Mouse (Mus musculus): ENCODE measurements around the gene Gpd2. TPM values are rescaled to one million over a fixed set of nuclear protein-coding genes. Genes with fewer than 3 reads are reported as not detected.

Gene Gpd2
- polyA plus RNA-seq, 1 experiment from 2014 or later: 21.8 TPM

GRCm38 (mm10) chr2:57333481-57333880 is 96.0 kb downstream of the Gpd2 start:
- DNase-seq (ENCODE audit: low spot score) (no peak), ATAC-seq (replicated peaks; ENCODE audit: low FRiP score, low TSS enrichment, low read depth) (no peak)
- WGBS: 89% methylated on average over 6 of the region's 6 CpGs
- Histone ChIP-seq H3K9ac (ENCODE audit: low read length) (no peak overlapping the region), H3K27ac (ENCODE audit: low read depth) (no peak overlapping the region), H3K4me2 (ENCODE audit: low read length) (no peak overlapping the region), H3K4me3 (ENCODE audit: low read depth, low read length) (no peak overlapping the region), H3K27me3 (replicated peaks; ENCODE audit: control insufficient read depth, insufficient read depth, low read length) (no peaks in the 10 kb centered on the region), H3K36me3 (ENCODE audit: control insufficient read depth, insufficient read depth, low read length) (no peaks in the 10 kb centered on the region), H3K9me3 (ENCODE audit: control insufficient read depth, low read length) (no peaks in the 10 kb centered on the region), H3K4me1 (replicated peaks; ENCODE audit: control insufficient read depth, insufficient read depth, low read length) (no peaks in the 10 kb centered on the region)

- Histone ChIP-seq H3K27ac (ENCODE audit: low read depth) (no peak overlapping the region), H3K9me3 (ENCODE audit: control insufficient read depth, low read length) (no peaks in the 10 kb centered on the region), H3K4me1 (replicated peaks; ENCODE audit: control insufficient read depth, insufficient read depth, low read length) (no peaks in the 10 kb centered on the region), H3K4me3 (ENCODE audit: low read depth, low read length) (no peak overlapping the region), H3K4me2 (ENCODE audit: low read length) (no peak overlapping the region), H3K9ac (ENCODE audit: low read length) (no peak overlapping the region), H3K27me3 (replicated peaks; ENCODE audit: control insufficient read depth, insufficient read depth, low read length) (no peaks in the 10 kb centered on the region), H3K36me3 (ENCODE audit: control insufficient read depth, insufficient read depth, low read length) (no peaks in the 10 kb centered on the region)
- ATAC-seq (replicated peaks; ENCODE audit: low FRiP score, low TSS enrichment, low read depth) (no peak), DNase-seq (ENCODE audit: low spot score) (no peak)
- WGBS: 89% methylated on average over 15 of the region's 15 CpGs
Observed at GRCm38 (mm10) chr2:57335397-57335796, 98.0 kb downstream of the Gpd2 start.

GRCm38 (mm10) chr2:57338779-57339178 is 101.3 kb downstream of the Gpd2 start:
- ATAC-seq (replicated peaks; ENCODE audit: low FRiP score, low TSS enrichment, low read depth) (no peak), DNase-seq (ENCODE audit: low spot score) (no peak)
- Histone ChIP-seq H3K4me1 (replicated peaks; ENCODE audit: control insufficient read depth, insufficient read depth, low read length) (0 out of 2 replicates have a peak, but pooled peaks cover 5% of the 10 kb centered on the region), H3K9ac (ENCODE audit: low read length) (no peak overlapping the region), H3K9me3 (ENCODE audit: control insufficient read depth, low read length) (no peaks in the 10 kb centered on the region), H3K27me3 (replicated peaks; ENCODE audit: control insufficient read depth, insufficient read depth, low read length) (no peaks in the 10 kb centered on the region), H3K4me2 (ENCODE audit: low read length) (no peak overlapping the region), H3K27ac (ENCODE audit: low read depth) (no peak overlapping the region), H3K4me3 (ENCODE audit: low read depth, low read length) (no peak overlapping the region), H3K36me3 (ENCODE audit: control insufficient read depth, insufficient read depth, low read length) (no peaks in the 10 kb centered on the region)
- WGBS: 97% methylated on average over 16 of the region's 16 CpGs

- H3K9ac ChIP-seq (ENCODE audit: low read length): no peak overlapping the region
- no peak overlapping the region for H3K4me3 ChIP-seq (ENCODE audit: low read depth, low read length)
- 0 out of 2 replicates have a peak, but pooled peaks cover 5% of the 10 kb centered on the region for H3K4me1 ChIP-seq (replicated peaks; ENCODE audit: control insufficient read depth, insufficient read depth, low read length)
- H3K27me3 ChIP-seq (replicated peaks; ENCODE audit: control insufficient read depth, insufficient read depth, low read length): no peaks in the 10 kb centered on the region
- no peak overlapping the region for H3K27ac ChIP-seq (ENCODE audit: low read depth)
- H3K4me2 ChIP-seq (ENCODE audit: low read length): no peak overlapping the region
- no peaks in the 10 kb centered on the region for H3K36me3 ChIP-seq (ENCODE audit: control insufficient read depth, insufficient read depth, low read length)
- H3K9me3 ChIP-seq (ENCODE audit: control insufficient read depth, low read length): no peaks in the 10 kb centered on the region
- no peak for ATAC-seq (replicated peaks; ENCODE audit: low FRiP score, low TSS enrichment, low read depth)
- 14% methylated on average over 1 of the region's 1 CpGs for WGBS
- no peak for DNase-seq (ENCODE audit: low spot score)
Observed at GRCm38 (mm10) chr2:57342910-57343309, 105.5 kb downstream of the Gpd2 start.

GRCm38 (mm10) chr2:57350615-57351014 is 113.2 kb downstream of the Gpd2 start:
- Histone ChIP-seq H3K4me1 (replicated peaks; ENCODE audit: control insufficient read depth, insufficient read depth, low read length) (no peaks in the 10 kb centered on the region), H3K9ac (ENCODE audit: low read length) (no peak overlapping the region), H3K36me3 (ENCODE audit: control insufficient read depth, insufficient read depth, low read length) (no peaks in the 10 kb centered on the region), H3K27ac (ENCODE audit: low read depth) (no peak overlapping the region), H3K9me3 (ENCODE audit: control insufficient read depth, low read length) (no peaks in the 10 kb centered on the region), H3K27me3 (replicated peaks; ENCODE audit: control insufficient read depth, insufficient read depth, low read length) (no peaks in the 10 kb centered on the region), H3K4me3 (ENCODE audit: low read depth, low read length) (no peak overlapping the region), H3K4me2 (ENCODE audit: low read length) (no peak overlapping the region)
- DNase-seq (ENCODE audit: low spot score) (no peak), ATAC-seq (replicated peaks; ENCODE audit: low FRiP score, low TSS enrichment, low read depth) (no peak)
- WGBS: 53% methylated on average over 9 of the region's 9 CpGs

GRCm38 (mm10) chr2:57353722-57354432 is 116.4 kb downstream of the Gpd2 start:
- H3K4me2 ChIP-seq (ENCODE audit: low read length): no peak overlapping the region
- no peaks in the 10 kb centered on the region for H3K27me3 ChIP-seq (replicated peaks; ENCODE audit: control insufficient read depth, insufficient read depth, low read length)
- ATAC-seq (replicated peaks; ENCODE audit: low FRiP score, low TSS enrichment, low read depth): no peak
- H3K36me3 ChIP-seq (ENCODE audit: control insufficient read depth, insufficient read depth, low read length): no peaks in the 10 kb centered on the region
- no peaks in the 10 kb centered on the region for H3K4me1 ChIP-seq (replicated peaks; ENCODE audit: control insufficient read depth, insufficient read depth, low read length)
- H3K9ac ChIP-seq (ENCODE audit: low read length): no peak overlapping the region
- 76% methylated on average over 9 of the region's 9 CpGs for WGBS
- no peak overlapping the region for H3K27ac ChIP-seq (ENCODE audit: low read depth)
- H3K4me3 ChIP-seq (ENCODE audit: low read depth, low read length): no peak overlapping the region
- H3K9me3 ChIP-seq (ENCODE audit: control insufficient read depth, low read length): no peaks in the 10 kb centered on the region
- no peak for DNase-seq (ENCODE audit: low spot score)

GRCm38 (mm10) chr2:57354848-57355247 is 117.4 kb downstream of the Gpd2 start:
- ATAC-seq (replicated peaks; ENCODE audit: low FRiP score, low TSS enrichment, low read depth) (no peak), DNase-seq (ENCODE audit: low spot score) (no peak)
- Histone ChIP-seq H3K4me1 (replicated peaks; ENCODE audit: control insufficient read depth, insufficient read depth, low read length) (no peaks in the 10 kb centered on the region), H3K9ac (ENCODE audit: low read length) (no peak overlapping the region), H3K4me3 (ENCODE audit: low read depth, low read length) (no peak overlapping the region), H3K27ac (ENCODE audit: low read depth) (no peak overlapping the region), H3K4me2 (ENCODE audit: low read length) (no peak overlapping the region), H3K27me3 (replicated peaks; ENCODE audit: control insufficient read depth, insufficient read depth, low read length) (no peaks in the 10 kb centered on the region), H3K36me3 (ENCODE audit: control insufficient read depth, insufficient read depth, low read length) (no peaks in the 10 kb centered on the region), H3K9me3 (ENCODE audit: control insufficient read depth, low read length) (no peaks in the 10 kb centered on the region)
- 89% methylated on average over 3 of the region's 3 CpGs for WGBS

- Histone ChIP-seq H3K4me1 (replicated peaks; ENCODE audit: control insufficient read depth, insufficient read depth, low read length) (no peaks in the 10 kb centered on the region), H3K9me3 (ENCODE audit: control insufficient read depth, low read length) (no peaks in the 10 kb centered on the region), H3K27ac (ENCODE audit: low read depth) (no peak overlapping the region), H3K27me3 (replicated peaks; ENCODE audit: control insufficient read depth, insufficient read depth, low read length) (no peaks in the 10 kb centered on the region), H3K4me3 (ENCODE audit: low read depth, low read length) (no peak overlapping the region), H3K9ac (ENCODE audit: low read length) (no peak overlapping the region), H3K36me3 (ENCODE audit: control insufficient read depth, insufficient read depth, low read length) (no peaks in the 10 kb centered on the region), H3K4me2 (ENCODE audit: low read length) (no peak overlapping the region)
- WGBS: 74% methylated on average over 11 of the region's 12 CpGs
- DNase-seq (ENCODE audit: low spot score) (no peak), ATAC-seq (replicated peaks; ENCODE audit: low FRiP score, low TSS enrichment, low read depth) (no peak)
Observed at GRCm38 (mm10) chr2:57356222-57356822, 118.9 kb downstream of the Gpd2 start.

GRCm38 (mm10) chr2:57362503-57362902 is 125.1 kb downstream of the Gpd2 start:
- no peaks in the 10 kb centered on the region for H3K9me3 ChIP-seq (ENCODE audit: control insufficient read depth, low read length)

More at GRCm38 (mm10) chr2:57362503-57362902, 125.1 kb downstream of the Gpd2 start:
- H3K4me2 ChIP-seq (ENCODE audit: low read length): no peak overlapping the region
- ATAC-seq (replicated peaks; ENCODE audit: low FRiP score, low TSS enrichment, low read depth) (no peak), DNase-seq (ENCODE audit: low spot score) (no peak)
- no peaks in the 10 kb centered on the region for H3K4me1 ChIP-seq (replicated peaks; ENCODE audit: control insufficient read depth, insufficient read depth, low read length)
- WGBS: 84% methylated on average over 3 of the region's 3 CpGs
- H3K27ac ChIP-seq (ENCODE audit: low read depth): no peak overlapping the region
- no peaks in the 10 kb centered on the region for H3K27me3 ChIP-seq (replicated peaks; ENCODE audit: control insufficient read depth, insufficient read depth, low read length)
- no peaks in the 10 kb centered on the region for H3K36me3 ChIP-seq (ENCODE audit: control insufficient read depth, insufficient read depth, low read length)
- no peak overlapping the region for H3K4me3 ChIP-seq (ENCODE audit: low read depth, low read length)
- no peak overlapping the region for H3K9ac ChIP-seq (ENCODE audit: low read length)

Data from intestine, embryonic 14.5 days (tissue).